9 mouse cellular contexts compared by ENCODE assay signal in genomic region chr11:120051124-120051811, GRCm38 (mm10). TPM values are rescaled to one million over a fixed set of nuclear protein-coding genes. Genes with fewer than 3 reads are reported as not detected.
DNase-seq lines count a peak whose midpoint lies in the region; ATAC-seq and TF ChIP-seq lines count a peak whose summit lies in the region.
"Had no signal": no experiment of that assay in that cellular context is flagged by ENCODE, and none has a peak within 500 bp of the region (broad histone marks: within the 10 kb centered on the region; RNA-seq: fewer than 3 reads in every experiment).

No protein-coding gene starts in this region.

- 0 out of 2 replicates have a peak overlapping the region, but pooled peaks have one; percentile 8 for H3K4me2 ChIP-seq in heart, embryonic 13.5 days
- H3K4me2 ChIP-seq in midbrain, embryonic 12.5 days (replicated peaks) = no peak overlapping the region
- H3K4me2 ChIP-seq in kidney, embryonic 15.5 days = no peak overlapping the region

- 0 out of 2 replicates have a peak overlapping the region, but pooled peaks have one; percentile 6 for H3K9ac ChIP-seq in heart, embryonic 13.5 days
- 0 out of 2 replicates have a peak overlapping the region, but pooled peaks have one; percentile 15 for H3K9ac ChIP-seq in midbrain, embryonic 12.5 days (replicated peaks)
- no peak overlapping the region for H3K9ac ChIP-seq in kidney, embryonic 15.5 days

- peaks cover 37% of the 10 kb centered on the region for H3K27me3 ChIP-seq in heart, embryonic 13.5 days (replicated peaks)
- peaks cover 30% of the 10 kb centered on the region for H3K27me3 ChIP-seq in midbrain, embryonic 12.5 days
- H3K27me3 ChIP-seq in kidney, embryonic 15.5 days = peaks cover 40% of the 10 kb centered on the region
- H3K27me3 ChIP-seq in thymus, adult 2 months (ENCODE audit: control insufficient read depth, insufficient read depth, low read length) = peaks cover 16% of the 10 kb centered on the region

- H3K9me3 ChIP-seq in heart, embryonic 13.5 days = no peaks in the 10 kb centered on the region
- H3K9me3 ChIP-seq in midbrain, embryonic 12.5 days = no peaks in the 10 kb centered on the region
- H3K9me3 ChIP-seq in kidney, embryonic 15.5 days (replicated peaks) = no peaks in the 10 kb centered on the region

- TF ChIP-seq CTCF in thymus, adult 2 months (IDR thresholded peaks at IDR 0.05; ENCODE audit: borderline replicate concordance, control insufficient read depth, extremely low read depth, insufficient read depth, low read length, poor library complexity) = no peak

- ATAC-seq in heart, embryonic 13.5 days (ENCODE audit: extremely low read depth, insufficient number of reproducible peaks, low FRiP score, low TSS enrichment) = no peak
- peak; percentile 48 for ATAC-seq in common myeloid progenitor, adult 5-6 weeks (replicated peaks; ENCODE audit: low read depth, poor library complexity, severe bottlenecking)
- ATAC-seq in midbrain, embryonic 12.5 days (ENCODE audit: low FRiP score, low read depth) = no peak
- no peak for ATAC-seq in kidney, embryonic 15.5 days (replicated peaks; ENCODE audit: low FRiP score)

- H3K36me3 ChIP-seq in heart, embryonic 13.5 days = no peaks in the 10 kb centered on the region
- no peaks in the 10 kb centered on the region for H3K36me3 ChIP-seq in midbrain, embryonic 12.5 days
- H3K36me3 ChIP-seq in kidney, embryonic 15.5 days = no peaks in the 10 kb centered on the region
- H3K36me3 ChIP-seq in thymus, adult 2 months (ENCODE audit: control insufficient read depth, insufficient read depth, low read length) = no peaks in the 10 kb centered on the region

- H3K4me3 ChIP-seq in heart, embryonic 13.5 days = no peak overlapping the region
- no peak overlapping the region for H3K4me3 ChIP-seq in midbrain, embryonic 12.5 days
- no peak overlapping the region for H3K4me3 ChIP-seq in kidney, embryonic 15.5 days (replicated peaks)
- no peak overlapping the region for H3K4me3 ChIP-seq in thymus, adult 2 months (ENCODE audit: control insufficient read depth, insufficient read depth, low read length)

- H3K4me1 ChIP-seq in heart, embryonic 13.5 days = peaks cover 44% of the 10 kb centered on the region
- peaks cover 32% of the 10 kb centered on the region for H3K4me1 ChIP-seq in midbrain, embryonic 12.5 days
- peaks cover 25% of the 10 kb centered on the region for H3K4me1 ChIP-seq in kidney, embryonic 15.5 days
- peaks cover 9% of the 10 kb centered on the region; the same call in 1 of the 2 replicates for H3K4me1 ChIP-seq in thymus, adult 2 months (replicated peaks; ENCODE audit: control insufficient read depth, insufficient read depth, low read length)

- intact Hi-C loops in heart, postnatal 36 days (cut with DNase I) = no loop called here

- 41% methylated on average over 14 of the region's 14 CpGs for WGBS in heart, embryonic 13.5 days
- WGBS in midbrain, embryonic 12.5 days = 44% methylated on average over 14 of the region's 14 CpGs
- WGBS in kidney, embryonic 15.5 days = 50% methylated on average over 14 of the region's 14 CpGs
- 37% methylated on average over 14 of the region's 14 CpGs for WGBS in thymus, adult 2 months

- no peak for TF ChIP-seq POLR2A in thymus, adult 2 months (IDR thresholded peaks at IDR 0.05; ENCODE audit: control insufficient read depth, extremely low read depth, insufficient read depth, low read length, poor library complexity)

- H3K27ac ChIP-seq in heart, embryonic 13.5 days (replicated peaks) = peak overlapping the region; percentile 24; the same call in 1 of the 2 replicates
- H3K27ac ChIP-seq in midbrain, embryonic 12.5 days (replicated peaks) = peak overlapping the region; percentile 40; the same call in 1 of the 2 replicates
- H3K27ac ChIP-seq in kidney, embryonic 15.5 days = no peak overlapping the region
- H3K27ac ChIP-seq in thymus, adult 2 months (ENCODE audit: control insufficient read depth, insufficient read depth, low read length) = no peak overlapping the region
- H3K27ac ChIP-seq: macrophage had no signal

- no peak for DNase-seq in heart, postnatal 36 days
- DNase-seq in ZHBTc4 (ENCODE audit: low read depth, low spot score) = peak; percentile 42
- no peak for DNase-seq in thymus, adult 2 months
- DNase-seq in kidney, postnatal 10 days = no peak

RNA-seq across cellular contexts. Expression of gene Aatk, which starts 4.3 kb away (rescaled TPM):
- 0.33 and 0.55 TPM in 2 replicates for polyA plus RNA-seq in heart, embryonic 13.5 days (2015; fragmentation: Nextera tagmentation; extraction: Ambion mirVana)
- total RNA-seq in heart, postnatal 36 days (2021) = 1 to 10 TPM; 3.8 to 4.4 TPM
- total RNA-seq in common myeloid progenitor, adult 5-6 weeks (2017) = 1.2 and 2.6 TPM in 2 replicates
- 7.7 and 8.8 TPM in 2 replicates for polyA plus RNA-seq in midbrain, embryonic 12.5 days (2016; fragmentation: Nextera tagmentation; extraction: Ambion mirVana)
- 2.4 and 3.2 TPM in 2 replicates for polyA plus RNA-seq in kidney, embryonic 15.5 days (2015; fragmentation: Nextera tagmentation; extraction: Ambion mirVana)
- polyA plus RNA-seq in thymus, adult 2 months (2012; rRNA removed) = 4.4 and 4.7 TPM in 2 replicates

RNA-seq across cellular contexts. Expression of gene Cep131, which starts 35.4 kb away (rescaled TPM):
- 13.4 and 13.8 TPM in 2 replicates for polyA plus RNA-seq in heart, embryonic 13.5 days (2015; fragmentation: Nextera tagmentation; extraction: Ambion mirVana)
- total RNA-seq in heart, postnatal 36 days (2021) = 10 to 100 TPM in 1 of 2 experiments, 1 to 10 TPM in 1; 9.6 to 11.5 TPM
- total RNA-seq in common myeloid progenitor, adult 5-6 weeks (2017) = 31.4 and 34.0 TPM in 2 replicates
- polyA plus RNA-seq in midbrain, embryonic 12.5 days (2016; fragmentation: Nextera tagmentation; extraction: Ambion mirVana) = 52.6 and 54.4 TPM in 2 replicates
- polyA plus RNA-seq in kidney, embryonic 15.5 days (2015; fragmentation: Nextera tagmentation; extraction: Ambion mirVana) = 23.7 and 27.7 TPM in 2 replicates
- polyA plus RNA-seq in thymus, adult 2 months (2012; rRNA removed) = 10.8 and 12.4 TPM in 2 replicates

RNA-seq across cellular contexts. Expression of gene Tepsin, which starts 47.3 kb away (rescaled TPM):
- polyA plus RNA-seq in heart, embryonic 13.5 days (2015; fragmentation: Nextera tagmentation; extraction: Ambion mirVana) = 13.0 and 13.5 TPM in 2 replicates
- 1 to 10 TPM; 7.0 to 7.4 TPM for total RNA-seq in heart, postnatal 36 days (2021)
- total RNA-seq in common myeloid progenitor, adult 5-6 weeks (2017) = 5.3 and 7.9 TPM in 2 replicates
- polyA plus RNA-seq in midbrain, embryonic 12.5 days (2016; fragmentation: Nextera tagmentation; extraction: Ambion mirVana) = 20.8 and 22.9 TPM in 2 replicates
- polyA plus RNA-seq in kidney, embryonic 15.5 days (2015; fragmentation: Nextera tagmentation; extraction: Ambion mirVana) = 19.5 and 22.4 TPM in 2 replicates
- 95.3 and 103 TPM in 2 replicates for polyA plus RNA-seq in thymus, adult 2 months (2012; rRNA removed)

RNA-seq across cellular contexts. Expression of gene Ndufaf8, which starts 47.5 kb away (rescaled TPM):
- polyA plus RNA-seq in heart, embryonic 13.5 days (2015; fragmentation: Nextera tagmentation; extraction: Ambion mirVana) = 81.1 and 95.7 TPM in 2 replicates
- total RNA-seq in heart, postnatal 36 days (2021) = 10 to 100 TPM; 64.5 to 67.7 TPM
- 15.7 and 21.7 TPM in 2 replicates for total RNA-seq in common myeloid progenitor, adult 5-6 weeks (2017)
- 56.8 and 57.4 TPM in 2 replicates for polyA plus RNA-seq in midbrain, embryonic 12.5 days (2016; fragmentation: Nextera tagmentation; extraction: Ambion mirVana)
- 83.0 and 90.1 TPM in 2 replicates for polyA plus RNA-seq in kidney, embryonic 15.5 days (2015; fragmentation: Nextera tagmentation; extraction: Ambion mirVana)
- 33.0 and 47.7 TPM in 2 replicates for polyA plus RNA-seq in thymus, adult 2 months (2012; rRNA removed)

Comparison
In these comparisons a context has a peak if more than half of its experiments do, and no peak if none do; other contexts are left out.
1. H3K27ac ChIP-seq: peak in heart, embryonic 13.5 days (single experiment) and midbrain, embryonic 12.5 days (single experiment); none in kidney, embryonic 15.5 days (single experiment) and thymus, adult 2 months (single experiment).